Mouse (Mus musculus): ENCODE measurements around the gene Smc5. TPM values are rescaled to one million over a fixed set of nuclear protein-coding genes. Genes with fewer than 3 reads are reported as not detected.

Gene Smc5
- polyA plus RNA-seq, 1 experiment from 2014 or later, result 29.3 TPM

DNA sequence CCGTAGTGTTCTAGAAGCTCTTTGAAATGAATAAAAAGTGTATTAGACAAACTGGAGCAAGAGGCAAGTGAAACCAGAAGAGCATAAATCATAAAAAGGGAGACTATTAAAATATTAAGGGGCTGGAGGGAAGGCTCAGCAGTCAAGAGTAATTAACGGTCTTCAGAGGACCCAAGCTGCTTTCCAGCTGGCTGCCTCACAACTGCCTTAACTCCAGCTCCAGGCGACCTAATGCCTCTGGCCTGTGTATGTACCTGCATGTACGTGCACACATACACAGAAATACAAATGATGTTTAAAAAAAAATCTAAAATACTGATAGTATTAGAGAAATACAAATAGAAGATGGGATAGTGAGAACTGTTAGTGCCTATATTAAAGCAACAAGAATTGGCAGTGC, 89.6 kb downstream of the Smc5 start:
- no peak overlapping the region for H3K4me2 ChIP-seq
- H3K9me3 ChIP-seq, result no peaks in the 10 kb centered on the region
- H3K27ac ChIP-seq, result no peak overlapping the region
- no peaks in the 10 kb centered on the region for H3K4me1 ChIP-seq (replicated peaks)
- H3K9ac ChIP-seq, result no peak overlapping the region
- H3K36me3 ChIP-seq, result peaks cover 2% of the 10 kb centered on the region; the same call in 1 of the 2 replicates
- no peaks in the 10 kb centered on the region for H3K27me3 ChIP-seq
- H3K4me3 ChIP-seq, result no peak overlapping the region
- no peak for ATAC-seq (ENCODE audit: low FRiP score)
- WGBS, result 79% methylated on average over 4 of the region's 4 CpGs

- 98% methylated on average over 4 of the region's 4 CpGs for WGBS
Measured at GRCm38 (mm10) chr19:23183493-23183892, 90.2 kb downstream of the Smc5 start.

DNA sequence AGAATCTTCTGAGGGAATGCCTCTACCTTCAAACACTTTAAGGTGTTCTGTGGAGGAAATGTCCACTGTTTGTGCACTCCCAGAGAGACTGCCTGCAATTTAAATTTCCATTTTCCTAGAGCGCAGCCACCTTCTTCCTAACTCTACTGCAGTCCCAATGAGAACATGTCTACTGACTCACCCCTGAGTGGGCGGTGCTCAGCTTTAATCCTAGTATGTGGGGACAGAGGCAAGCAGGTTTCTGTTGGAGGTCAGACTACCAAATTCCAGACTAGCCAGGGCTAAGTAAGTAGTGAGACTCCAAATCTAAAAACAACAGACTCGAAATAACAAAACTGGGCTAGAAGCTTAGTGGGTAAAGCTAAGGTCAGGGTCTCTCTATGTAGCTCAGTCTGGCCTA, 95.2 kb downstream of the Smc5 start:
- H3K36me3 ChIP-seq, result no peaks in the 10 kb centered on the region
- WGBS, result 91% methylated on average over 3 of the region's 3 CpGs
- ATAC-seq (ENCODE audit: low FRiP score), result no peak
- H3K9me3 ChIP-seq, result no peaks in the 10 kb centered on the region
- no peak overlapping the region for H3K9ac ChIP-seq
- no peak overlapping the region for H3K27ac ChIP-seq
- H3K4me3 ChIP-seq, result no peak overlapping the region
- no peaks in the 10 kb centered on the region for H3K27me3 ChIP-seq
- no peaks in the 10 kb centered on the region for H3K4me1 ChIP-seq (replicated peaks)
- no peak overlapping the region for H3K4me2 ChIP-seq

More at GRCm38 (mm10) chr19:23183493-23183892, 90.2 kb downstream of the Smc5 start:
- no peak for ATAC-seq (ENCODE audit: low FRiP score)
- H3K9me3 ChIP-seq, result no peaks in the 10 kb centered on the region
- no peaks in the 10 kb centered on the region for H3K4me1 ChIP-seq (replicated peaks)
- no peak overlapping the region for H3K4me3 ChIP-seq
- H3K27me3 ChIP-seq, result no peaks in the 10 kb centered on the region
- peaks cover 2% of the 10 kb centered on the region; the same call in 1 of the 2 replicates for H3K36me3 ChIP-seq
- H3K27ac ChIP-seq, result no peak overlapping the region
- H3K9ac ChIP-seq, result no peak overlapping the region
- no peak overlapping the region for H3K4me2 ChIP-seq

GRCm38 (mm10) chr19:23175511-23175910, 98.2 kb downstream of the Smc5 start:
- H3K27ac ChIP-seq, result no peak overlapping the region
- H3K4me1 ChIP-seq (replicated peaks), result no peaks in the 10 kb centered on the region
- no peaks in the 10 kb centered on the region for H3K36me3 ChIP-seq
- no peak overlapping the region for H3K9ac ChIP-seq
- WGBS, result 77% methylated on average over 2 of the region's 2 CpGs
- H3K4me2 ChIP-seq, result no peak overlapping the region
- no peaks in the 10 kb centered on the region for H3K9me3 ChIP-seq
- no peak overlapping the region for H3K4me3 ChIP-seq
- no peak for ATAC-seq (ENCODE audit: low FRiP score)
- no peaks in the 10 kb centered on the region for H3K27me3 ChIP-seq

- WGBS, result 76% methylated on average over 3 of the region's 3 CpGs
- Histone ChIP-seq H3K36me3 (peaks cover 2% of the 10 kb centered on the region; the same call in 1 of the 2 replicates), H3K27me3 (no peaks in the 10 kb centered on the region), H3K4me3 (no peak overlapping the region), H3K27ac (no peak overlapping the region), H3K4me2 (no peak overlapping the region), H3K4me1 (replicated peaks) (no peaks in the 10 kb centered on the region), H3K9ac (no peak overlapping the region), H3K9me3 (0 out of 2 replicates have a peak, but pooled peaks cover 2% of the 10 kb centered on the region)
- ATAC-seq (ENCODE audit: low FRiP score), result no peak
Measured at GRCm38 (mm10) chr19:23175090-23175489, 98.6 kb downstream of the Smc5 start.

DNA sequence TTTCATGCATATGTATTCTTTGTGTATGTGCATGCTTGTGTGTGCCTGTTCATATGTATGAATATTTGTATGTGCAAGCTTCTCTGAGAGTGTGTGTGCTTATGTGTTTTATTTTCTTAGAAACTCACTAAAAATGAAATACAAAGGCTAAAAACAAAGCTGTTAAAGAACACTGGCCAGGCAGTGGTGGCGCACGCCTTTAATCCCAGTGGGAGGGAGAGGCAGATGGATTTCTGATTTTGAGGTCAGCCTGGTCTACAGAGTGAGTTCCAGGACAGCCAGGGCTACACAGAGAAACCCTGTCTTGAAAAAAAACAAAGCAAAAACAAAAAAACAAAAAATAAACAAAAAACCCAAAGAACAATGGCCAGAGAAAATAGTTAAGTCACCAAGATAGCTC, 102.6 kb downstream of the Smc5 start:
- Histone ChIP-seq H3K27me3 (no peaks in the 10 kb centered on the region), H3K27ac (no peak overlapping the region), H3K4me3 (no peak overlapping the region), H3K4me1 (replicated peaks) (no peaks in the 10 kb centered on the region), H3K9ac (no peak overlapping the region), H3K9me3 (0 out of 2 replicates have a peak, but pooled peaks cover 4% of the 10 kb centered on the region), H3K4me2 (no peak overlapping the region), H3K36me3 (peaks cover 5% of the 10 kb centered on the region; the same call in 1 of the 2 replicates)
- ATAC-seq (ENCODE audit: low FRiP score), result no peak
- 85% methylated on average over 2 of the region's 2 CpGs for WGBS

DNA sequence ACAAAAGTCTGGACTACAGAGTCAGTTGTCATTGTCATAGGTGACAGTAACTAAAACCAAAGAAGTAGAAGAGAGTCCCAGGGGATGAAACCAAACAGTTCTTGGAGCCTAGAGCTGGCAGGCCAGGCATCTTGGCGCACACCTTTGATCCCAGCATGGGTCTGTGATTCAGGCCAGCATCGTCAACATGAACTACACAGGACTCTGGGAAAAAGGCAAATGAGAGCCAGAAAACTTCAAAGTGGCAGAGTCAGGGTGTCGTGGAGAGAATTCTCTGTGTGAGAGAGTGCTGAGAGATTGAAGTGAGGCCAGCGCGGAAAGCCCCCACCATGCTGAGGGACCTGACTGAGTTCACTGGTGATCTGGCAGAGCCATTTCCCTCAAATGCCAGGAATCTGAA, 103.2 kb downstream of the Smc5 start:
- Histone ChIP-seq H3K4me3 (no peak overlapping the region), H3K9me3 (0 out of 2 replicates have a peak, but pooled peaks cover 4% of the 10 kb centered on the region), H3K4me2 (no peak overlapping the region), H3K27ac (no peak overlapping the region), H3K36me3 (peaks cover 5% of the 10 kb centered on the region; the same call in 1 of the 2 replicates), H3K4me1 (replicated peaks) (no peaks in the 10 kb centered on the region), H3K9ac (no peak overlapping the region), H3K27me3 (no peaks in the 10 kb centered on the region)
- 91% methylated on average over 5 of the region's 5 CpGs for WGBS
- ATAC-seq (ENCODE audit: low FRiP score), result no peak

DNA sequence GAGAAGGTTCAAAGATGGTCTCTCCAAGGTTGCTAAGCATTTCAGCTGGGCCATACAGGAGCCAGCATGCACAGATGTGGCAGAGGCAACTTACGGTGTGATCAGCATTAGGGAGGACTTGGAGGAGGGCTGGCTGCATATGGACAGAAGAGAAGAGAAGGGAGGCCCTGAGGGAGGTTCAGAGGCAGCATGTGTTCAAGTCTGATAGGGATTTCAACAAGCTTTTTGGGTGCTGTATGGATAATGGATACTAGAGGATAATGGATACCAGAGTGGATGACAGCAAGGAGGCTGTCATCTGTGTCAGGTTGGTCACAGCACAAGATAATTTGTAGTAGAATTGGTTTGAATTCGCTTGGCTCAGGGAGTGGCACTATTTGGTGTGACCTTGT, 104.0 kb downstream of the Smc5 start:
- 0 out of 2 replicates have a peak, but pooled peaks cover 4% of the 10 kb centered on the region for H3K9me3 ChIP-seq
- H3K4me1 ChIP-seq (replicated peaks), result no peaks in the 10 kb centered on the region
- H3K36me3 ChIP-seq, result peaks cover 5% of the 10 kb centered on the region; the same call in 1 of the 2 replicates
- no peak overlapping the region for H3K4me2 ChIP-seq
- H3K4me3 ChIP-seq, result no peak overlapping the region
- no peak overlapping the region for H3K27ac ChIP-seq
- H3K9ac ChIP-seq, result no peak overlapping the region
- no peaks in the 10 kb centered on the region for H3K27me3 ChIP-seq
- no peak for ATAC-seq (ENCODE audit: low FRiP score)
- 95% methylated on average over 2 of the region's 2 CpGs for WGBS

DNA sequence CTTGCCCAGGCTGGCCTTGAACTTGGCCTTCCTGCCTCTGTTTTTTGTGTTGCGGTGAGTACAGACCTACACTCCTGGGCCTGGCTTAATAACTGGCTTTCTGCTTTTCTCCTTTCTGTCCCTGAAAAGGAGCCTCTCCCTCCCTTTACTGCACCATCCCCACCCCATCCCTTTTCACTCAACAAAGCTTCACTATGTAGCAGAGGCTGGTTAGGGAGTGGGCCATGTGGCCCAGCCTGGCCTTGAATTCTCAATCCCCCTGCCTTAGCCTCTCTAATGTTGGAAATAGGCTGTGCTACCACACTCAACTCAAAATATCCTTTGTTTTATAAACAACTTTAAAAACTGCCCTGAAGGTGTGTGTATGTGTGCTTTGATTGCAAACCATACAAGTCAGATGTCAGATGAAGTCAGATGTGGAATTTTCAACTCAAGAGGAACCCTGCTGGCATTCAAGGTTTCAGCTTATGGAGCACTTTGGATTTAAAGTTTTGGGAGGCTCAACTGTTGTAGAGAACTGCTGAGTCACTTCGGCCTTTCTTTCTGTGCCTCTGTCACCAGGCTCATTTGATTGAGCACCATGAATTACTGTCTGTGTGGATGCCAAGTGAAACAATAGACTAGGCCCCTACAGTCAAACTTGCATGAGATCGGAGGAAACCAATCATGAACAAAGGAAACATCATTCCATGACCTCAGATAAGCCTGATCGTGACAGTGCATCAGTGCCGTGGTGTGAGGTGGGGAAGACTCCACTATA, 104.6 kb downstream of the Smc5 start:
- no peak overlapping the region for H3K27ac ChIP-seq
- WGBS, result 70% methylated on average over 5 of the region's 5 CpGs
- ATAC-seq (ENCODE audit: low FRiP score), result no peak
- H3K4me2 ChIP-seq, result no peak overlapping the region
- no peaks in the 10 kb centered on the region for H3K27me3 ChIP-seq
- 0 out of 2 replicates have a peak, but pooled peaks cover 4% of the 10 kb centered on the region for H3K9me3 ChIP-seq
- peaks cover 5% of the 10 kb centered on the region; the same call in 1 of the 2 replicates for H3K36me3 ChIP-seq
- H3K9ac ChIP-seq, result no peak overlapping the region
- no peak overlapping the region for H3K4me3 ChIP-seq
- no peaks in the 10 kb centered on the region for H3K4me1 ChIP-seq (replicated peaks)

DNA sequence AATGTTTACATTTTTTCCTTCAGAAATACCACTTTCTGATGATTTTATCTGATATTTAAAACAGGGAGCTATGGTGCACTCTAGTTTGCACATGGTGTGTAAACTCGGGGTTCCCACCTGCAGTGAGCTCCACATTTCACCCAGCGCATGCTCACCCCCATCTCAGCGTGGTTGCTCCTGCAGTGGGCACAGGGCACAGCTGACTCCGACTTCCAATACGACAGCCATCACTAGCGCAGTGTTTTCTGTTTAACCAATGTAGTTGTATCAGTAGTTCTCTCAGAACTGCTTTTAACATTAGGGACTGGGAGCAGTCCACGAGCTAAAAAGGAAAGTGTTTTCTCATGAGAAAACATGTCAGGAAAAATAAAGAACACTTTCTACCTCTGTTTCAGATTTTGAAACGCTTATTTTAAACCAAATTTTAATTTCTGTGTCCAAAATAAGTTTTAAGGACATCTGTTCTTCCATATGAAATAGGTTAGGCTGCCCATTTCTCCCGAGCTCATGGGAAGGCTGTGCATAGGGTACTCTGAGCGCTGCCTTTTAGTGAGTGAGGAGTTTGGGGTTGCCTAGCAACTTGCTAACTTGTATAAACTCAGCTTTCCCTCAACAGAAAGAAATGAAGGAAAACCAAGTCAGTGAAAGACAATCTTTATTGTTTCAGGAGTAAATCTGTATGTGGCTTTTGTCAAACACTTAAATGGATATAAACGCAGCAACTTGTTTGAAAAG, 107.0 kb downstream of the Smc5 start:
- no peak for ATAC-seq (ENCODE audit: low FRiP score)
- H3K9ac ChIP-seq, result no peak overlapping the region

DNA sequence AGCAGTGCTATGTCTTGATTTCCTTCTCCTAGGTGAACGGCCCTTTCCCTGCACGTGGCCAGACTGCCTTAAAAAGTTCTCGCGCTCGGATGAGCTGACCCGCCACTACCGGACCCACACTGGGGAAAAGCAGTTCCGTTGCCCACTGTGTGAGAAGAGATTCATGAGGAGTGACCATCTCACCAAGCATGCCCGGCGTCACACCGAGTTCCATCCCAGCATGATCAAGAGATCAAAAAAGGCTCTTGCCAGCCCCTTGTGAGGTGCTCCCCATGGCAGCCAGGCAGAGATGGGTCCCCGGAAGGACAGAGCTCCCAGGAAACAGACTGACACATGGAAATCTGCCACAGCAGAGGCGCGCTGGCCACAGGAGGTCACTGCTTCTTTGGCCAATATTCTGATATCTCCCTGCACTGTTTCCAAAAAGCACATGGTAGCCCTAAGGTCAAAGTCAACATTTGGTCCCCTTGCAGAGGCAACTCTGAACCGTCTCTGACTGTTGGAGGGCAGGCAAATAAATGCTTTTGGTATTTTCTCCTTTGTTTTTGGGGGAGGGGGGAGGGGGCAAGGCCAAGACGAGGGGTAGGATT, 109.0 kb downstream of the Smc5 start:
- Histone ChIP-seq H3K4me1 (replicated peaks) (0 out of 2 replicates have a peak, but pooled peaks cover 4% of the 10 kb centered on the region), H3K4me2 (no peak overlapping the region), H3K36me3 (no peaks in the 10 kb centered on the region), H3K4me3 (no peak overlapping the region), H3K27ac (no peak overlapping the region), H3K9ac (no peak overlapping the region), H3K27me3 (no peaks in the 10 kb centered on the region), H3K9me3 (no peaks in the 10 kb centered on the region)
- WGBS, result 86% methylated on average over 16 of the region's 16 CpGs
- no peak for ATAC-seq (ENCODE audit: low FRiP score)

More for the DNA sequence above, 107.0 kb downstream of the Smc5 start:
- 65% methylated on average over 11 of the region's 11 CpGs for WGBS
- H3K4me2 ChIP-seq, result no peak overlapping the region
- no peak overlapping the region for H3K4me3 ChIP-seq
- no peaks in the 10 kb centered on the region for H3K27me3 ChIP-seq
- H3K9me3 ChIP-seq, result 0 out of 2 replicates have a peak, but pooled peaks cover 4% of the 10 kb centered on the region
- no peak overlapping the region for H3K27ac ChIP-seq
- H3K36me3 ChIP-seq, result peaks cover 5% of the 10 kb centered on the region; the same call in 1 of the 2 replicates
- 0 out of 2 replicates have a peak, but pooled peaks cover 4% of the 10 kb centered on the region for H3K4me1 ChIP-seq (replicated peaks)

DNA sequence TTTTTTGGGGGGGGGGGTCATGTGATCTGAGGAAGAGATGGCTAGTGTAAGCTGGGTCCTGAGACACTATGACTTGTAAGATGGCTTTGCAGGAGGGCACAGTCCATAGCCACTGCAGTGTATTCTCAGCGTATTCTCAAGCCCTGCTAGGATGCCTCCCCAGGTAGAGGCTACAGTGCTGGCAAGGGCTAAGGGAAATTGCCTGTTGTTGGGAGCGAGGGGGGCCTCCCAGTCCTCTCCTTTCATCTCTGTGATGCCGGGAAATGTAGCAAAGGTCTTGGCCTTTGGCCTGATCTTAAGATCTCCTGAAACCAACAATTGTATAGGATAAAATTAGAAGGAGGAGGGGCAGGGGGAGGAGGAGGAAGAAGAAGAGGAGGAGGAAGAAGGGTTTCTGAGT, 110.3 kb downstream of the Smc5 start:
- no peak overlapping the region for H3K27ac ChIP-seq
- WGBS, result 35% methylated on average over 3 of the region's 3 CpGs
- ATAC-seq (ENCODE audit: low FRiP score), result no peak
- H3K36me3 ChIP-seq, result no peaks in the 10 kb centered on the region
- H3K4me1 ChIP-seq (replicated peaks), result 0 out of 2 replicates have a peak, but pooled peaks cover 4% of the 10 kb centered on the region
- H3K27me3 ChIP-seq, result no peaks in the 10 kb centered on the region
- H3K4me2 ChIP-seq, result no peak overlapping the region
- no peak overlapping the region for H3K9ac ChIP-seq
- H3K4me3 ChIP-seq, result no peak overlapping the region
- no peaks in the 10 kb centered on the region for H3K9me3 ChIP-seq
